Mouse (Mus musculus): Measurements from ENCODE around the gene Cep68. TPM values are rescaled to one million over a fixed set of nuclear protein-coding genes. Genes with fewer than 3 reads are reported as not detected.

The Cep68 gene
- total RNA-seq, 2 experiments from 2014 or later = 24.7 to 31.2 TPM

GRCm38 (mm10) chr11:20204870-20205446 is 44.3 kb downstream of the Cep68 start:
- no peak for DNase-seq

DNA sequence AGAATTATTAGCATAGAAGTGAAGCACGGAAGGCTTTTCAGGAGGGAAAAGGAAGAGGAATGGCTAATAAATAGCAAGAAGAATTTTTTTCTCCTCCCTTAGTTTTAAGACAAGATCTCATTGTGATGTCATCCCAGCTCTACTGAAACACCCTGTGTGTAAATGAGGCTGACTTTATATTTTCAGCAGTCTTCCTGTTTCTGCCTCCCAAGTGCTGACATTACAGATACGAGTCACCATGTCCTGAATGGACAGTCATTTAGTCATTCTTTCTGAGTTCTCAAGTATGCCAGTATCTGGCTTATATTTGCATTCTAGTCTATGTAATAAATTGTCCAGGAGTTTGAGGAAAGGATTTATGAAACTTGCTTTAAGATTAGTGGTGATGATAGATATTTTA is 44.9 kb downstream of the Cep68 start:
- DNase-seq = no peak

DNA sequence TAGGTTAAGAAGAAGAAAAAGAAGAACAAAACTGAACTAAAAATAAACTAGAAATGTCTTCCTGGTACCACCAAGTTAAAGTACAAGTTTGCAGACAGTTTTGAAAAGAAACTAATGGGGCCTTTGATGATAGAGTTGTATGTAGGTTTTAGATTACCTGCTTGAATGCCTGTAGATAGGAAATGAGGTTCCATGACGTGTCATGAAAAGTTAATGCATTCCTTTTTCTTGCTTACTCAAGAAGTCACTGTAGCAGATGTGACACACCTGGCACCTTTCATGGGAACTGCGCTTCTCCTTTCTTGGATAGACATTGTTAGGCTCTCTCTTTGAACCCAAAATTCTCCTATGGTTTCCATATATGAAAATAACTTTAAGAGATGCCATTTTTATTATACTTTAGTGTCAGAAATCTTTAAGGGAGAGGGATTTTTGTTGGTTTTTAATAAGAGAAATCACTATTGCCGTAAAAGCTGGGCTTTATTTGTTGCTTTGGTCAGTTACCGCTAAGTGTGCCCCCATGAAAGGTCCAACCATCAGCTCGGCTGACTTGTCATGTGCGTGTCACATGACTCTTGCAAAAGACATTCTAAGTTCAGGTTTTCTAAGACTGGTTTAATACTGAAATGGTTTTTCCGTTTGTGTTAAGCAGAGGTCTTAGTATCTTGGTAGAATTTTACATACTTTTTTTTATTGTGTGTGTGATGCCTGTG is 46.8 kb downstream of the Cep68 start:
- no peak for DNase-seq

- DNase-seq = peak; percentile 70
These were observed 47.5 kb downstream of the Cep68 start for GRCm38 (mm10) chr11:20201661-20202101.

DNA sequence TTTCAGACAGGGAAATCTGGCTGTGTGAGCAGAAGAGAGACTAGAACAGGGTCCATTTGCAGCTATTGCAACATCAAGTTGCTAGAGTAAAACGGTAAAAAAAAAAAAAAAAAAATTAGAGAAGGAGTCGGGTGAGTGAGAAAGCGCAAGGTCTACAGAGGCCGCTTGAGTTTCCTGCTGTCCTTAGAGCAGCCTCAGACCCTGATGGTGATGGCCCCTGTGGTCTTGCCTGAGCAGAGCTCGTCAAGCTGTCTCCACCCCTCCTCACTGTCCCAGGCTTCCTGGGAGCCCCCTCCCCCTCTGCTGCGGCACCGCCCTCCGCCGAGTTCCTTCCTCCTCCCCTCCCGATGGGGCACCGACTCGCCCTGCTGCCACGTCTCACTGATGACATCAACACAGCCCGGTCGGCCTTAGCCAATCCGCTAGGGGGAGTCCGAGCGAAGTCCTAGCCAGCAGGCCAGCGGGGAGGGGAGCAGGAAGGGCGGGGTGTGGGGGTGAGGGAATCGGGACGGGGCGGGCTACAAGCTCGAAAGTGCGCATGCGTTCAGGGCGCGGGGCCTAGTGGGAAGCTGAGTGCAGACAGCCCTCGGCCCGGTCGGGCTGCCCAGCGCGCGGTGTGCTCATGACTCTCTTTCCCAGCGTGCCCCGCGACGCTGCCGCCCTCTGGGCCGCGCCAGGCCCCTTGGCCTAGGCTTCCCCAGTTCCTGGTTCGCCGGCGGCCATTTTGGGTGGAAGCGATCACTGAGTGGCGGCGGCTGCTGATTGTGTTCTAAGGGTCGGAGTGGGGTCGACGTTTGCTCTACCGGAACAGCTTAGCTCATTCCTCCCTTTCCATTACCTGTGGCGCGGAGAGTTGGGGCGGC is 48.3 kb downstream of the Cep68 start, which contains the start of gene Rab1a:
Rab1a (plus strand) TSS at position 720 of the 863 bp plus-strand sequence.
- peak; percentile 100 for DNase-seq

- DNase-seq = no peak
These were observed 56.0 kb downstream of the Cep68 start for GRCm38 (mm10) chr11:20193100-20193736.

GRCm38 (mm10) chr11:20187271-20187670 is 62.0 kb downstream of the Cep68 start:
- no peak for DNase-seq

Other genes with a start within 250 kb of the Cep68 start
- gene Actr2, start 136.5 kb downstream of the Cep68 start, total RNA-seq (2021) = 10 to 100 TPM; 51.8 to 60.2 TPM
- gene Rab1a, start 48.0 kb downstream of the Cep68 start, total RNA-seq (2021) = 100 to 1,000 TPM; 117 to 122 TPM
- 1 to 10 TPM; 3.0 to 4.7 TPM for gene Slc1a4, start 83.3 kb upstream of the Cep68 start, total RNA-seq (2021)

Measured in gastrocnemius, postnatal 10 days (tissue).